Mouse (Mus musculus): ENCODE results near the gene Galnt6. TPM values are rescaled to one million over a fixed set of nuclear protein-coding genes. Genes with fewer than 3 reads are reported as not detected.

The Galnt6 gene
- polyA plus RNA-seq, 1 experiment: 0.06 TPM

GRCm38 (mm10) chr15:100732580-100732979 lies 3.4 kb upstream of the Galnt6 start:
- Histone ChIP-seq H3K27me3 (ENCODE audit: control insufficient read depth) (peaks cover 57% of the 10 kb centered on the region), H3K9me3 (ENCODE audit: control insufficient read depth, low read length) (peaks cover 10% of the 10 kb centered on the region), H3K4me3 (replicated peaks) (no peak overlapping the region), H3K4me1 (ENCODE audit: control insufficient read depth) (peaks cover 46% of the 10 kb centered on the region), H3K36me3 (ENCODE audit: control insufficient read depth) (no peaks in the 10 kb centered on the region)
- no peak for TF ChIP-seq TAL1 (IDR thresholded peaks at IDR 0.05; ENCODE audit: low read length)
- TF ChIP-seq GATA1 (IDR thresholded peaks at IDR 0.05; ENCODE audit: low read length): no peak

- no peak for TF ChIP-seq GATA1 (IDR thresholded peaks at IDR 0.05; ENCODE audit: low read length)
- no peak for TF ChIP-seq TAL1 (IDR thresholded peaks at IDR 0.05; ENCODE audit: low read length)
- Histone ChIP-seq H3K4me1 (ENCODE audit: control insufficient read depth) (peaks cover 35% of the 10 kb centered on the region), H3K27me3 (ENCODE audit: control insufficient read depth) (peaks cover 70% of the 10 kb centered on the region), H3K36me3 (ENCODE audit: control insufficient read depth) (no peaks in the 10 kb centered on the region), H3K4me3 (replicated peaks) (no peak overlapping the region), H3K9me3 (ENCODE audit: control insufficient read depth, low read length) (peaks cover 10% of the 10 kb centered on the region)
Measured at GRCm38 (mm10) chr15:100731081-100731480, 1.9 kb upstream of the Galnt6 start.

GRCm38 (mm10) chr15:100728586-100728985 lies 590 bp downstream of the Galnt6 start:
- Histone ChIP-seq H3K36me3 (ENCODE audit: control insufficient read depth) (no peaks in the 10 kb centered on the region), H3K4me1 (ENCODE audit: control insufficient read depth) (peaks cover 17% of the 10 kb centered on the region), H3K4me3 (replicated peaks) (peak overlapping the region; percentile 34), H3K9me3 (ENCODE audit: control insufficient read depth, low read length) (peaks cover 10% of the 10 kb centered on the region), H3K27me3 (ENCODE audit: control insufficient read depth) (peaks cover 86% of the 10 kb centered on the region)
- TF ChIP-seq GATA1 (IDR thresholded peaks at IDR 0.05; ENCODE audit: low read length) (no peak), TAL1 (IDR thresholded peaks at IDR 0.05; ENCODE audit: low read length) (no peak)

- no peak overlapping the region for H3K4me3 ChIP-seq (replicated peaks)
- TF ChIP-seq TAL1 (IDR thresholded peaks at IDR 0.05; ENCODE audit: low read length) (no peak), GATA1 (IDR thresholded peaks at IDR 0.05; ENCODE audit: low read length) (no peak)
- no peaks in the 10 kb centered on the region for H3K36me3 ChIP-seq (ENCODE audit: control insufficient read depth)
- H3K27me3 ChIP-seq (ENCODE audit: control insufficient read depth): peaks cover 90% of the 10 kb centered on the region
- peaks cover 10% of the 10 kb centered on the region for H3K9me3 ChIP-seq (ENCODE audit: control insufficient read depth, low read length)
- H3K4me1 ChIP-seq (ENCODE audit: control insufficient read depth): peaks cover 17% of the 10 kb centered on the region
Measured at GRCm38 (mm10) chr15:100727834-100728233, 1.3 kb downstream of the Galnt6 start.

GRCm38 (mm10) chr15:100726721-100727120 lies 2.5 kb downstream of the Galnt6 start:
- peaks cover 10% of the 10 kb centered on the region for H3K9me3 ChIP-seq (ENCODE audit: control insufficient read depth, low read length)
- peaks cover 81% of the 10 kb centered on the region for H3K27me3 ChIP-seq (ENCODE audit: control insufficient read depth)
- H3K4me3 ChIP-seq (replicated peaks): no peak overlapping the region
- H3K4me1 ChIP-seq (ENCODE audit: control insufficient read depth): peaks cover 16% of the 10 kb centered on the region
- H3K36me3 ChIP-seq (ENCODE audit: control insufficient read depth): no peaks in the 10 kb centered on the region
- TF ChIP-seq TAL1 (IDR thresholded peaks at IDR 0.05; ENCODE audit: low read length): no peak
- no peak for TF ChIP-seq GATA1 (IDR thresholded peaks at IDR 0.05; ENCODE audit: low read length)

GRCm38 (mm10) chr15:100723505-100723904 lies 5.7 kb downstream of the Galnt6 start:
- Histone ChIP-seq H3K36me3 (ENCODE audit: control insufficient read depth) (no peaks in the 10 kb centered on the region), H3K4me3 (replicated peaks) (no peak overlapping the region), H3K4me1 (ENCODE audit: control insufficient read depth) (peaks cover under 1% of the 10 kb centered on the region), H3K9me3 (ENCODE audit: control insufficient read depth, low read length) (peaks cover 1% of the 10 kb centered on the region), H3K27me3 (ENCODE audit: control insufficient read depth) (peaks cover 49% of the 10 kb centered on the region)
- TF ChIP-seq GATA1 (IDR thresholded peaks at IDR 0.05; ENCODE audit: low read length): no peak
- TF ChIP-seq TAL1 (IDR thresholded peaks at IDR 0.05; ENCODE audit: low read length): no peak

GRCm38 (mm10) chr15:100722564-100722963 lies 6.6 kb downstream of the Galnt6 start:
- H3K27me3 ChIP-seq (ENCODE audit: control insufficient read depth): peaks cover 40% of the 10 kb centered on the region

GRCm38 (mm10) chr15:100722026-100722425 lies 7.2 kb downstream of the Galnt6 start:
- no peak overlapping the region for H3K4me3 ChIP-seq (replicated peaks)
- peaks cover 34% of the 10 kb centered on the region for H3K27me3 ChIP-seq (ENCODE audit: control insufficient read depth)
- H3K4me1 ChIP-seq (ENCODE audit: control insufficient read depth): no peaks in the 10 kb centered on the region
- no peak for TF ChIP-seq GATA1 (IDR thresholded peaks at IDR 0.05; ENCODE audit: low read length)
- TF ChIP-seq TAL1 (IDR thresholded peaks at IDR 0.05; ENCODE audit: low read length): no peak
- H3K36me3 ChIP-seq (ENCODE audit: control insufficient read depth): no peaks in the 10 kb centered on the region
- peaks cover 4% of the 10 kb centered on the region for H3K9me3 ChIP-seq (ENCODE audit: control insufficient read depth, low read length)

More at GRCm38 (mm10) chr15:100722564-100722963, 6.6 kb downstream of the Galnt6 start:
- Histone ChIP-seq H3K36me3 (ENCODE audit: control insufficient read depth) (no peaks in the 10 kb centered on the region), H3K4me3 (replicated peaks) (no peak overlapping the region), H3K4me1 (ENCODE audit: control insufficient read depth) (no peaks in the 10 kb centered on the region), H3K9me3 (ENCODE audit: control insufficient read depth, low read length) (peaks cover 4% of the 10 kb centered on the region)
- TF ChIP-seq TAL1 (IDR thresholded peaks at IDR 0.05; ENCODE audit: low read length) (no peak), GATA1 (IDR thresholded peaks at IDR 0.05; ENCODE audit: low read length) (no peak)

GRCm38 (mm10) chr15:100721445-100721844 lies 7.7 kb downstream of the Galnt6 start:
- Histone ChIP-seq H3K4me1 (ENCODE audit: control insufficient read depth) (no peaks in the 10 kb centered on the region), H3K9me3 (ENCODE audit: control insufficient read depth, low read length) (peaks cover 4% of the 10 kb centered on the region), H3K27me3 (ENCODE audit: control insufficient read depth) (peaks cover 28% of the 10 kb centered on the region), H3K36me3 (ENCODE audit: control insufficient read depth) (no peaks in the 10 kb centered on the region), H3K4me3 (replicated peaks) (no peak overlapping the region)
- TF ChIP-seq TAL1 (IDR thresholded peaks at IDR 0.05; ENCODE audit: low read length) (no peak), GATA1 (IDR thresholded peaks at IDR 0.05; ENCODE audit: low read length) (no peak)

- H3K4me1 ChIP-seq (ENCODE audit: control insufficient read depth): no peaks in the 10 kb centered on the region
- H3K4me3 ChIP-seq (replicated peaks): no peak overlapping the region
- peaks cover 4% of the 10 kb centered on the region for H3K9me3 ChIP-seq (ENCODE audit: control insufficient read depth, low read length)
- no peak for TF ChIP-seq GATA1 (IDR thresholded peaks at IDR 0.05; ENCODE audit: low read length)
- TF ChIP-seq TAL1 (IDR thresholded peaks at IDR 0.05; ENCODE audit: low read length): no peak
- peaks cover 17% of the 10 kb centered on the region for H3K27me3 ChIP-seq (ENCODE audit: control insufficient read depth)
- H3K36me3 ChIP-seq (ENCODE audit: control insufficient read depth): no peaks in the 10 kb centered on the region
Measured at GRCm38 (mm10) chr15:100720066-100720465, 9.1 kb downstream of the Galnt6 start.

Measured in erythroblast, embryonic 14.5 days (primary cell).